Mouse (Mus musculus): ENCODE results near the gene Gnb2. TPM values are rescaled to one million over a fixed set of nuclear protein-coding genes. Genes with fewer than 3 reads are reported as not detected.

Gnb2 gene
- polyA plus RNA-seq, 1 experiment, result 762 TPM

- TF ChIP-seq CTCF (IDR thresholded peaks at IDR 0.05; ENCODE audit: extremely low read depth, insufficient read depth, insufficient read length, insufficient replicate concordance), result no peak
- no peak for TF ChIP-seq POLR2A (IDR thresholded peaks at IDR 0.05; ENCODE audit: low read depth, low read length)
- Histone ChIP-seq H3K36me3 (ENCODE audit: control insufficient read depth, insufficient read depth, low read length) (peaks cover 28% of the 10 kb centered on the region), H3K27me3 (ENCODE audit: control insufficient read depth, insufficient read depth, low read length) (no peaks in the 10 kb centered on the region), H3K4me3 (ENCODE audit: extremely low read depth, insufficient read depth, insufficient read length) (peak overlapping the region; percentile 86), H3K27ac (ENCODE audit: insufficient read depth, low read length) (peak overlapping the region; percentile 96), H3K4me1 (ENCODE audit: control insufficient read depth, insufficient read depth, insufficient read length) (peaks cover 7% of the 10 kb centered on the region; the same call in 1 of the 2 replicates)
- no peak for DNase-seq (ENCODE audit: low read depth in 1 of 2, low spot score in 2 of 2)
- 1% methylated on average over 19 of the region's 19 CpGs for WGBS
Observed at GRCm38 (mm10) chr5:137532131-137532807, 1.0 kb downstream of the Gnb2 start.

GRCm38 (mm10) chr5:137531414-137532130 is 1.7 kb downstream of the Gnb2 start:
- DNase-seq (ENCODE audit: low read depth in 1 of 2, low spot score in 2 of 2), result peak in 1 of 2 experiments; percentile 47
- Histone ChIP-seq H3K36me3 (ENCODE audit: control insufficient read depth, insufficient read depth, low read length) (peaks cover 32% of the 10 kb centered on the region), H3K27ac (ENCODE audit: insufficient read depth, low read length) (peak overlapping the region; percentile 96), H3K4me1 (ENCODE audit: control insufficient read depth, insufficient read depth, insufficient read length) (peaks cover 7% of the 10 kb centered on the region; the same call in 1 of the 2 replicates), H3K4me3 (ENCODE audit: extremely low read depth, insufficient read depth, insufficient read length) (peak overlapping the region; percentile 86), H3K27me3 (ENCODE audit: control insufficient read depth, insufficient read depth, low read length) (no peaks in the 10 kb centered on the region)
- 1% methylated on average over 51 of the region's 51 CpGs for WGBS
- TF ChIP-seq POLR2A (IDR thresholded peaks at IDR 0.05; ENCODE audit: low read depth, low read length) (no peak), CTCF (IDR thresholded peaks at IDR 0.05; ENCODE audit: extremely low read depth, insufficient read depth, insufficient read length, insufficient replicate concordance) (no peak)

GRCm38 (mm10) chr5:137530588-137531413 is 2.5 kb downstream of the Gnb2 start:
- peak; percentile 69 to 71 for DNase-seq (ENCODE audit: low read depth in 1 of 2, low spot score in 2 of 2)
- 5% methylated on average over 45 of the region's 46 CpGs for WGBS
- Histone ChIP-seq H3K27ac (ENCODE audit: insufficient read depth, low read length) (peak overlapping the region; percentile 96), H3K4me3 (ENCODE audit: extremely low read depth, insufficient read depth, insufficient read length) (peak overlapping the region; percentile 86), H3K4me1 (ENCODE audit: control insufficient read depth, insufficient read depth, insufficient read length) (peaks cover 7% of the 10 kb centered on the region; the same call in 1 of the 2 replicates), H3K27me3 (ENCODE audit: control insufficient read depth, insufficient read depth, low read length) (no peaks in the 10 kb centered on the region), H3K36me3 (ENCODE audit: control insufficient read depth, insufficient read depth, low read length) (peaks cover 38% of the 10 kb centered on the region)
- TF ChIP-seq POLR2A (IDR thresholded peaks at IDR 0.05; ENCODE audit: low read depth, low read length), result no peak; the same call in 1 of the 2 replicates
- TF ChIP-seq CTCF (IDR thresholded peaks at IDR 0.05; ENCODE audit: extremely low read depth, insufficient read depth, insufficient read length, insufficient replicate concordance), result no peak

GRCm38 (mm10) chr5:137530075-137530474 is 3.2 kb downstream of the Gnb2 start:
- no peaks in the 10 kb centered on the region for H3K27me3 ChIP-seq (ENCODE audit: control insufficient read depth, insufficient read depth, low read length)
- 87% methylated on average over 8 of the region's 8 CpGs for WGBS
- TF ChIP-seq CTCF (IDR thresholded peaks at IDR 0.05; ENCODE audit: extremely low read depth, insufficient read depth, insufficient read length, insufficient replicate concordance) (no peak), POLR2A (IDR thresholded peaks at IDR 0.05; ENCODE audit: low read depth, low read length) (no peak)
- H3K27ac ChIP-seq (ENCODE audit: insufficient read depth, low read length), result peak overlapping the region; percentile 27; the same call in 1 of the 2 replicates
- peak overlapping the region; percentile 86; the same call in 1 of the 2 replicates for H3K4me3 ChIP-seq (ENCODE audit: extremely low read depth, insufficient read depth, insufficient read length)
- peaks cover 44% of the 10 kb centered on the region for H3K36me3 ChIP-seq (ENCODE audit: control insufficient read depth, insufficient read depth, low read length)
- H3K4me1 ChIP-seq (ENCODE audit: control insufficient read depth, insufficient read depth, insufficient read length), result peaks cover 7% of the 10 kb centered on the region; the same call in 1 of the 2 replicates
- no peak for DNase-seq (ENCODE audit: low read depth in 1 of 2, low spot score in 2 of 2)

- no peak overlapping the region for H3K27ac ChIP-seq (ENCODE audit: insufficient read depth, low read length)
- H3K27me3 ChIP-seq (ENCODE audit: control insufficient read depth, insufficient read depth, low read length), result no peaks in the 10 kb centered on the region
- H3K4me1 ChIP-seq (ENCODE audit: control insufficient read depth, insufficient read depth, insufficient read length), result peaks cover 4% of the 10 kb centered on the region; the same call in 1 of the 2 replicates
- no peak for TF ChIP-seq POLR2A (IDR thresholded peaks at IDR 0.05; ENCODE audit: low read depth, low read length)
- no peak overlapping the region for H3K4me3 ChIP-seq (ENCODE audit: extremely low read depth, insufficient read depth, insufficient read length)
- peaks cover 51% of the 10 kb centered on the region for H3K36me3 ChIP-seq (ENCODE audit: control insufficient read depth, insufficient read depth, low read length)
- WGBS, result 87% methylated on average over 15 of the region's 15 CpGs
- no peak for DNase-seq (ENCODE audit: low read depth in 1 of 2, low spot score in 2 of 2)
Observed at GRCm38 (mm10) chr5:137529221-137529995, 3.9 kb downstream of the Gnb2 start.
